Mouse (Mus musculus) hindbrain, postnatal 0 days (tissue): ENCODE measurements around the gene Zdbf2. TPM values are rescaled to one million over a fixed set of nuclear protein-coding genes. Genes with fewer than 3 reads are reported as not detected.

ENCODE experiments used
- ATAC-seq: fragments of 200-750 bp; cut with Nextera tagmentation; 2 replicates; pipeline ENCODE4 v1.8.0; 2017; ENCODE audit warnings: mild to moderate bottlenecking, moderate TSS enrichment, moderate library complexity
- DNase-seq: peaks from one replicate; pipeline ENCODE4 v3.0.0-alpha.2; 2015; ENCODE audit warnings: low spot score
- H3K27ac ChIP-seq: fragments of 300-500 bp; sonication (generic); 2 replicates; pipeline ENCODE4 v1.5.1; 2014; ENCODE audit warnings: mild to moderate bottlenecking
- H3K27me3 ChIP-seq: fragments of 300-500 bp; sonication (generic); 2 replicates; pipeline ENCODE4 v1.6.1; 2014; ENCODE audit warnings: low read length, mixed read lengths; ENCODE audit not compliant: insufficient read depth
- H3K36me3 ChIP-seq: fragments of 300-500 bp; sonication (generic); 2 replicates; pipeline ENCODE4 v1.6.1; 2014; ENCODE audit warnings: low read length, mixed read lengths; ENCODE audit not compliant: insufficient read depth
- H3K4me1 ChIP-seq: fragments of 300-500 bp; sonication (generic); 2 replicates; pipeline ENCODE4 v1.6.1; 2014; ENCODE audit warnings: antibody characterized with exemption, low read length, mixed read lengths; ENCODE audit not compliant: insufficient read depth
- H3K4me2 ChIP-seq: fragments of 300-500 bp; sonication (generic); 2 replicates; pipeline ENCODE4 v1.6.1; 2014; ENCODE audit warnings: low read depth, mild to moderate bottlenecking, low read length, moderate library complexity, mixed read lengths
- H3K4me3 ChIP-seq: fragments of 300-500 bp; sonication (generic); 2 replicates; pipeline ENCODE4 v1.5.1; 2014; ENCODE audit warnings: low read length
- H3K9ac ChIP-seq: fragments of 300-500 bp; sonication (generic); replicated peaks from 2 replicates; pipeline ENCODE4 v1.6.1; 2014; ENCODE audit warnings: mild to moderate bottlenecking, low read length, moderate library complexity, mixed read lengths
- H3K9me3 ChIP-seq: fragments of 300-500 bp; sonication (generic); 2 replicates; pipeline ENCODE4 v1.6.1; 2016; ENCODE audit warnings: low read length, mixed read lengths
- CTCF ChIP-seq: IDR thresholded peaks from 2 replicates; pipeline ENCODE4 v1.5.1; 2016; ENCODE audit warnings: antibody characterized with exemption, control low read depth, low read depth
- WGBS: fragments of 180-500 bp; shearing (Covaris S2); extraction: QIAGEN DNeasy Blood & Tissue Kit; methylation state at CpG from one replicate; pipeline ENCODE4 v1.1.7; 2014; 5-methylcytosine and 5-hydroxymethylcytosine counted together
- polyA plus RNA-seq: library from polyadenylated mRNA; unstranded; fragments of >200 nt; fragmentation: Nextera tagmentation; extraction: Ambion mirVana; gene quantifications from 2 replicates; pipeline ENCODE4 v1.2.1, GENCODE M21; 2015
- total RNA-seq: library from RNA; depleted of rRNA; stranded (reverse); fragments of >200 nt; gene quantifications from 2 replicates; pipeline ENCODE4 v1.2.3, GENCODE M21; 2014; rRNA removed

Zdbf2 gene
- total RNA-seq (17.4 and 30.5 TPM in 2 replicates), polyA plus RNA-seq (36.4 and 38.2 TPM in 2 replicates)

DNA sequence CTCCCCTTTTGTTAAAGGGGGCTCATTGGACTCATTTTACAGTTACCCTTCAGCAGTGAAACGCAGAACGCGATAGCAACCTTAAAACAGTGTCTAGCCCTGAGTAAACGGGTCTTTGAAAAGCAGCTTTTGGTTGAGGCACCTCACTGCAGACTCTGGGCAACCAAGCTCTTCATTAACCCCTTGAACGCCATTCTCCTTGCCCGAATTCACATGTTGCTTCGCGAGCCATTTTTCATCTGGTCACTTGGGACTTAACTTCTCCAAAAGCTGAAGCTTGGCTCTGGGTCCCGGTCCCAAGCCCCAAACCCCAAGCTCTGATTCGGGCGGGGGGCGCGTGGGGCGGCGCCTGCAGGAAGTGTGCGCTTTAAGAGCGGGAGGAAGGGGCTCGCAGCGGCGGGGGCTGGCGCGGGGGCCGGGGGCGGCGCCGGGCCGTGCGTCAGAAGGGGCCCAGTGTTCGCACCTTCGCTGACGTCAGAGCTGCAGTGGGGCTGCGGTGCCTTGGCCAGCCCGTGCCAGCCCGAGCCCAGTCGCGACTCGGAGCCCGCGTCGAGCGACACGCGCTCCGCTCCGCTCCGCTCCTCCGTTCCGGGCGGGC is at the start of gene Zdbf2:
Gene Zdbf2 (plus strand): TSS at position 525 of the 598 bp plus-strand sequence.
- DNase-seq, result peak; percentile 79
- 2% methylated on average over 48 of the region's 49 CpGs for WGBS
- H3K9ac ChIP-seq, result peak within 1 kb of the TSS; percentile 67

DNA sequence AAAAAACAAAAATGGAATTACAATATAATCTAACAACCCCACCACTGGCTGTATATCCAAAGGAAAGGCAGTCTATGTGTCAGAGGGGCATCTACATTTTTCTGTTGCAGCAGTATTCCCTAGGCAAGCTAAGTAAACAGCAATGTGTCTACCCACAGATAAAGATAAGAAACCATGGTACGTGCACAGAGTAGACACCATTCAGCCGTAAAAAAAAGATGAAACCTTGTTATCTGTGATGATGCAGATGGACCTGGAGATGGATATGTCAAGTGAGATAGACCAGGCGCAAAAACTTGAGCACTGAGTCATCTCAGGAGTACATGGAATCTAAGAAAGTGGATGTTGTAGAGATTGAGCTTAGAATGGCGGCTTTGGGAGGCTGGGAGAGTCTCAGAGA is 48.1 kb upstream of the Zdbf2 start:
- Histone ChIP-seq H3K4me3 (no peak overlapping the region), H3K9ac (no peak overlapping the region), H3K4me2 (no peak overlapping the region), H3K9me3 (no peaks in the 10 kb centered on the region), H3K27me3 (no peaks in the 10 kb centered on the region), H3K27ac (no peak overlapping the region), H3K4me1 (no peaks in the 10 kb centered on the region), H3K36me3 (no peaks in the 10 kb centered on the region)
- ATAC-seq, result no peak
- 88% methylated on average over 4 of the region's 4 CpGs for WGBS
- no peak for TF ChIP-seq CTCF
- DNase-seq, result no peak

More for the DNA sequence above, at the start of gene Zdbf2:
- Histone ChIP-seq H3K27me3 (peaks cover 28% of the 10 kb centered on the region), H3K36me3 (no peaks in the 10 kb centered on the region), H3K27ac (peak within 1 kb of the TSS; percentile 76), H3K4me3 (peak within 1 kb of the TSS; percentile 43), H3K9me3 (no peaks in the 10 kb centered on the region), H3K4me1 (no peaks in the 10 kb centered on the region), H3K4me2 (peak within 1 kb of the TSS; percentile 56)
- ATAC-seq, result peak; percentile 87
- no peak for TF ChIP-seq CTCF

DNA sequence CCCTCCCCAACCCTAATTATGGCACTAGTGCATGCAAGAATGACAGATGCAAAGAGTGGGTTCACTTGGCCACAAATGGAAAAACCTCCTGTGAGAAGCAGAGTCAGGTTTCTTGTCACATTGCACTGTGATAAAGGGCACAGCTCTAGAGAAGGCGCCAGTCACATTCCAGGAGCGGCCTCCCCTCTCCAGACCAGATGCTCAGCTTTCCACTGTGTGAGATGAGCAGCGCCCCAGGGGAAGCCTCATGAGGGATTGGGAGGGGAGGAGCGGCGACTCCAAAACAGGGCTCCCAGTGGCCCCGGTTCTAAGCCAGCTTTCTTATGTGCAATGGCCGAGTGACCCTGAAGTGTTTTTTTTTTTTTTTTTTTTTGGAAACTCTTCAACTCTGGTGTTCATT is 47.2 kb upstream of the Zdbf2 start:
- no peaks in the 10 kb centered on the region for H3K36me3 ChIP-seq
- H3K4me1 ChIP-seq, result no peaks in the 10 kb centered on the region
- 11% methylated on average over 7 of the region's 7 CpGs for WGBS

GRCm38 (mm10) chr1:63227241-63227640 is 45.8 kb upstream of the Zdbf2 start:
- TF ChIP-seq CTCF, result no peak
- no peak overlapping the region for H3K4me2 ChIP-seq
- no peak overlapping the region for H3K9ac ChIP-seq
- no peak overlapping the region for H3K27ac ChIP-seq
- no peaks in the 10 kb centered on the region for H3K36me3 ChIP-seq
- no peaks in the 10 kb centered on the region for H3K27me3 ChIP-seq
- WGBS, result 83% methylated on average over 5 of the region's 5 CpGs
- no peaks in the 10 kb centered on the region for H3K4me1 ChIP-seq
- no peak overlapping the region for H3K4me3 ChIP-seq
- DNase-seq (no peak), ATAC-seq (no peak)
- H3K9me3 ChIP-seq, result no peaks in the 10 kb centered on the region

More for the DNA sequence above, 47.2 kb upstream of the Zdbf2 start:
- H3K9ac ChIP-seq, result no peak overlapping the region
- no peaks in the 10 kb centered on the region for H3K27me3 ChIP-seq
- H3K4me2 ChIP-seq, result no peak overlapping the region
- ATAC-seq, result no peak
- no peak overlapping the region for H3K4me3 ChIP-seq
- H3K27ac ChIP-seq, result no peak overlapping the region
- DNase-seq, result no peak
- TF ChIP-seq CTCF, result no peak
- no peaks in the 10 kb centered on the region for H3K9me3 ChIP-seq

GRCm38 (mm10) chr1:63237371-63237770 is 35.7 kb upstream of the Zdbf2 start:
- no peak for ATAC-seq
- H3K9ac ChIP-seq, result no peak overlapping the region

GRCm38 (mm10) chr1:63239305-63239704 is 33.8 kb upstream of the Zdbf2 start:
- no peak overlapping the region for H3K4me3 ChIP-seq
- no peak overlapping the region for H3K9ac ChIP-seq
- H3K9me3 ChIP-seq, result no peaks in the 10 kb centered on the region
- no peak for TF ChIP-seq CTCF
- H3K27ac ChIP-seq, result no peak overlapping the region
- ATAC-seq, result no peak
- no peak for DNase-seq
- no peaks in the 10 kb centered on the region for H3K4me1 ChIP-seq
- H3K36me3 ChIP-seq, result no peaks in the 10 kb centered on the region
- H3K27me3 ChIP-seq, result no peaks in the 10 kb centered on the region
- no peak overlapping the region for H3K4me2 ChIP-seq
- WGBS, result 47% methylated on average over 4 of the region's 4 CpGs

More at GRCm38 (mm10) chr1:63237371-63237770, 35.7 kb upstream of the Zdbf2 start:
- no peak overlapping the region for H3K4me2 ChIP-seq
- WGBS, result 13% methylated on average over 5 of the region's 5 CpGs
- no peak overlapping the region for H3K4me3 ChIP-seq
- H3K4me1 ChIP-seq, result no peaks in the 10 kb centered on the region
- no peaks in the 10 kb centered on the region for H3K36me3 ChIP-seq
- no peaks in the 10 kb centered on the region for H3K9me3 ChIP-seq
- no peaks in the 10 kb centered on the region for H3K27me3 ChIP-seq
- TF ChIP-seq CTCF, result no peak
- no peak for DNase-seq
- H3K27ac ChIP-seq, result no peak overlapping the region

- Histone ChIP-seq H3K36me3 (no peaks in the 10 kb centered on the region), H3K27me3 (no peaks in the 10 kb centered on the region), H3K4me3 (no peak overlapping the region), H3K4me1 (no peaks in the 10 kb centered on the region), H3K9me3 (no peaks in the 10 kb centered on the region), H3K27ac (no peak overlapping the region), H3K4me2 (no peak overlapping the region), H3K9ac (no peak overlapping the region)
- 74% methylated on average over 8 of the region's 8 CpGs for WGBS
- TF ChIP-seq CTCF, result no peak
- no peak for DNase-seq
- ATAC-seq, result no peak
Measured at GRCm38 (mm10) chr1:63239751-63240150, 33.3 kb upstream of the Zdbf2 start.
